Mouse (Mus musculus) adrenal gland, adult 8-10 months (tissue): ENCODE results near the gene Thumpd2. TPM values are rescaled to one million over a fixed set of nuclear protein-coding genes. Genes with fewer than 3 reads are reported as not detected.

Source experiments
- DNase-seq: peaks from one replicate; pipeline ENCODE4 v3.0.0; 2022
- total RNA-seq, 4 experiments: library from RNA; stranded (reverse); gene quantifications; 2 replicates each; pipeline ENCODE4 v1.2.4; 2022

The Thumpd2 gene
- total RNA-seq, result 10 to 100 TPM in 1 of 4 experiments, 1 to 10 TPM in 3; 6.9 to 10.7 (median 9.1) TPM

DNA sequence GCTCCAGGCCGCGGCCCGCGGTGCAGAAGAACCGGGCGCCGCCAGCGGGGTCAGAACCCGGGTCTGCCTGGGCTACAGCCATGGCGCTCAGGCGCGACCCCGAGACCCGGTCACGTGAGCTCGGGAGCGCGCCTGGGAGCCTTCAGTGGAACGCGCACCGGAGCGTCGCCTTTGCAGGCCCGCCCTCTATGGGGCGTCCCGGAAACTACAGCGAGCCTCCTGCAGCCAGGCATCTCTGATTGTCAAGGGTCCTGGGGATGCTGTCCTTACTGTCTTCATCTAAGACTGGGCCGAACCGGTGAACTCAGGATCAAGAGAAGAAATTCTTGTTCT lies at the start of gene Thumpd2:
TSS of gene Thumpd2 (minus strand) at position 104 of the 333 bp plus-strand sequence.
- DNase-seq, result peak; percentile 81

DNA sequence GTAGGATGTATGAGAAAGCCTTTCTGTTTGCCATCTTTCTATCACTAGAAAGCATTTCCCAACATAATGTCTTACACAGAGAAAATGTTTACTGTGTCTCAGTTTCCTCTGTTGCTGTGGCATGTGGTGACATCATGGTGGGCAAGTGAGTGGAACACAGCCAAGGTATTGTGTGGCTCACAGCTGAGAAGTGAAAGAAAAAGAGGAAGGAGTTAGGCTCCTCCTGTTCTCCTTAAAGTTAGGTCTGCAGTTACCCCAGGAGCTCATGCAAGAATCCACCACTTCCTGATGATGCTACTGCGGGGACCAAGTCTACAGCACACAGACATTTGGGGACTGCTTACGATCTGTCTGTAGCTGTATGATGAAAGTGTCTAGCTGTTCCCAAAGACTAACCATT lies 39.4 kb upstream of the Thumpd2 start:
- DNase-seq, result no peak

DNA sequence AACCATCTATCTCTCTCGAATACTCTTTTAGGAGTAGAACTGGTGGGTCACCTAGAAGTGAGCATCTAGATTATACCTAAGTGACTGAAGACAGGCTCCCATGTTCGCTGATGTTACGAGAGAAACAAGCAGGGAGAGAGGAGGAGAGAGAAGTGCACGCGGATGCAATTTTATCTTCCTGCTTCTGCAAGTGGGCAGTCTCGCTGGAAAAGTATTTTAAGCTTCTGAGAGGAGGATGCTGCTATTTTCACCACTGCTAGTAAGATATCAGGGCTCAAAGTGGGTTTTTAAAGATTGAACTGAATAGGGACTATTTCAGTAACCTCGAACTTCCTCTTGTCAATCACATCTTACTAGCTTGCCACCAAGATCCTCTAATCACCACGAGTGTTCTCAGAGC lies 38.0 kb upstream of the Thumpd2 start:
- DNase-seq, result no peak

DNA sequence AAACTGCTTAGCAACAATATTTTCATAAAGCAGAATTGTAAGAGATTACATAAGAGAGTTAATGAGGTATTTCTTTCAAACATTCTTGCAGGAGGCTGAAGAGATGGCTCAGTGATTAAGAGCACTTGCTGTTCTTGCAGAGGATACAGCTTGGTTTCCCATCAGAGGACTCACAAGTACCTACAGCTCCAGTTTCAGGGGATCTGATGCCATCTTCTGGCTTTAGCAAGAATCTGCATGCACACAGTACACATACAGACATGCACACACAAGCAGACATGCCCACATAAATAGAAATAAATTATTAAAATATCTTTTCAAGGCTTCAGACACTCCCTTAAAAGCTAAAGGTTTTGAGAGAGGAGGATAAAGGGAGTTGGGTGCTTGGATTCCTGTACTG lies 33.6 kb upstream of the Thumpd2 start:
- DNase-seq, result no peak

DNA sequence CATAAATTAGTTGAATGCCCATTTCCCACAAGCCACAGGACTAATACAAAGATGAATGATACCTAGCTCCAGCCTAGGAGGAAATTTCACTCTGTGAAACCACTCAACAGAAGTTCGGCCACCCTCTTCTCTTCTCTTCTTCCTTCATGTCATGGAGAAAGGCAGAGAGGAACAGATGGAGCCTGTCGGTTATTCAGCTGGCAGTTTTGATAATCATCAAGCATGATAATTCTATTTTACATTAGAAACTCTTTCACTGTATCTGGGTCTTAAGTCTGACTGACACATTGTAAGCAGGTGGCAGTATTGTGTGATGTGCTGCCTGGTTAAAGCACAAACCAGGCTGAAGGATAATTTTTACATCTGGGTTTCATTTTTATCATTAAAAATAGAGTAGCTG lies 31.6 kb upstream of the Thumpd2 start:
- DNase-seq, result no peak

DNA sequence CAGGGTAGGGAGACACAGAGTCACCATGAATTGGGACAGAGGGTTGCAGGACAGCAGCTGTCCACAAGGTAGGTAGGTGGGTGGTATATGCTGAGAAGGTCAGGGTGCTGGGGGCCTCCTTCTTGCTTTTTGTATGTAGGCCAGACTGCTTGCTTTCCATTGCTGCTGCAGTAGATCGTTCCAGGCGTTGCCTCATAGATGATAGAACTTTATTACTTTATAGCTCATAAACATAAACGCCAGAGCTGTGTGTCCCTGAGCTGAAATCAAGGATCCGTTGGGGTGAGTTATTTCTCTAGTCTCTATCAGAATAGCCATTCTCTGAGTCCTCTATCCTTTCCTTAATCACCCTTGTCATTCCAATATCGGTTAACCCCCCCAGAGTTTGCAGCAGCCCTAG lies 27.9 kb upstream of the Thumpd2 start:
- DNase-seq, result no peak

DNA sequence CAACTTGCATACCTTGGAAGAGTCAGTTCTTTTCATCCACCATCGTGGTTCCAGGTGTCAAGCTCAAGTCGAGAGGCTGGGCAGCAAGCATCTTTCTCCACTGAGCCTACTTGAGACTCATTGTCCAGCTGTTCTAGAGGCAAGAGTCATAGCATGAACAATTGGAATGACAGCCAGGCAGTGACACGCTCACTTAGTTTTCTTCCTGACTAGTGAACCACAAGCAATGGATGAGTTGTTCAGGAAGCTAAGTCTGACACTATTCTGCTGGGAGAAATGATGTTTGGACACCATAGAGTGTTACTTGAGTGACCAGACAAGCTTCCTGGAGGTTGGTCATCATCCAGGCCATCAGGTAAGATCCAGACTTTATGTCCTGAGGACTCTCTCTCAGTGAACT lies 24.0 kb upstream of the Thumpd2 start:
- no peak for DNase-seq

DNA sequence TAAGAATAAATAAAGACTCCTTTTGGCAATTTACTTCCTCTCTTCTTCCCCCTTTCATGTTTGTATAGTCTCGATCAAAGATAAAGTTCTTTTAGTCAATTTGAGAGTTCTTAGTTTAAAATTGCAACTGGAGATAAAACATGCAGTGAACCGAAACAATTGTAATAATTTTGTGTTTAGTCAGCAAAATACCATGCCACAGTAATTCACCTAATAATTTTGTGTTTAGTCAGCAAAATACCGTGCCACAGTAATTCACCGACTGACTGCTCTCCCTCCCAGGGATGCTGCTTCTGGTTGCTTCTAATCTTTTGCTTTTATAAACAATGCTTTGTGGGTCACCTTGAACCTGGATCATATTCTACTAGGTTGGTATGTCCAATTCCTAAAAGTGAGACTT lies 22.9 kb upstream of the Thumpd2 start:
- DNase-seq, result no peak

DNA sequence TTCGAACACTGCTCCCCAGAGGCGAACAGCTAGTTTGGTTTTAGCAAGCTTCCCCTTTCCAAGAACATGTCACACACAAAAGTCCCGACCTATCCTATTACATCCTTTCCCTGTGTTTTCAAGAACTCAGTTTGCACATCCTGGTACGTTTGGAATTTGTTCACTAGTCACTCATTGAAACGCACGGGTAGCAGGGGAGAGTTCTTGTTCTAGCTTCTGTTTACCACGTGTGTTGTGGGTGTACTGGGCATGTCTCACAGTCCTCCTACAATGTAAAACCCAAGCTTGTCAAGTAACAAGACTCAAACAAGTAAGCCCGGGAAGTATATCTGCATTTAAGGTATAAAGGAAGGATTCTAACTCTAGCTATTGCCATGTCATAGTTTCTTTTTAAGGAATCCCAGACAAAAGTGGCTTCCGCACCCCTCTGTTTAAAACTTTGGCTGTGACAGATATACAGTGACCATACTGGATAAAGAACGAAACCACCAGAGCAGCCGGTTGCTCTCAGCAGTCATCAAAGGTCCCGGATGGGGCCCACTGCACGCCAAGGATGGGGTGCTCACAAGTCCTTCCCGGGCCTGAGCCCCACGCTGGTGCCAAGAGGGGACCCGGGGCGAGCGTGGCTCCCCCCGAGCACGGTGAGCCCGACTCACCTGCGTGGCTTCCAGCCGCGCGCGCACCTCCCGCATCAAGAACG lies 453 bp downstream of the Thumpd2 start:
- DNase-seq, result no peak

DNA sequence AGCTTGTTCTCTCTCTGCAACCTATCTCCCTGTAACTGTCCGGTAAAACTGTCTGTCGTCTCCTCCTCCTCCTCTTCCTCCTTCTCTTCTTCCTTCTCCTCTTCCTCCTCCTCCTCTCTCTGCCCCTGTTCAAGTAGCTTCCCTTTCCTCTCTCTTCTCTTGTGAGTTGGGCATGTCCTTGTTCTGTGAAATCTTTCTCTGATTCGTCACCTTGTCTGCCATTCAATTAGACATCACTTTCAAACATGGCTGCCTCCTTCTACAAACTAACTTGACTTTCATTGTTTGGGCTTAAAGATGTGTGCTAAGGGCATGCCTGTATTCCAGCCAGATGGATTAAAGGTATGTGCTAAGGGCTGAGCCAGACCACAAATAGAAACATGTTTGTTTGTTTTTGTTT lies 1.5 kb downstream of the Thumpd2 start:
- no peak for DNase-seq

DNA sequence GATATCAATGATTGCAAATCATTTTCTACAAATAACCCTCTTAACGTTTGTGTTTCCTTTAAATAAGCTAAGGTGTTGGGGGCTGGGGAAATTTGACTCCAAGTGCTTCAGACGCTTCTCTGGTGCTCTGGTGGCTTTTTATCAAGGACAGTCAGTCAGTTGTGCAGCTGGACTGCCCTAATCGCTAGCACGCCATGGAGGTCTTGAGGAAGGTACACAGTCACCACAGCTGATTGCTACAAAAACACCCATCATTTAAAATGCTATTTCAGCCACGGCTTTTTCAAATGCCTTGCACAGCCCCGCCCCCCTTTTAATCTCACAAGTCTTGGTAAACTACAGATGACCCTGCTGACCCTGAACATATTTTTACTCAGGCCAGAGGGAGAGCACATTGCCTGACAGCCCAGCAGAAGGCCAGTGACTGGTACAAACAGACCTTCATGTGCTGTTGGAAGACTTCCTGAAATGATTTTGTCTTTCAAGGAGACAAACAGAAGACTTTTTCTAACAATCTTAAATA lies 2.5 kb downstream of the Thumpd2 start:
- DNase-seq, result no peak

DNA sequence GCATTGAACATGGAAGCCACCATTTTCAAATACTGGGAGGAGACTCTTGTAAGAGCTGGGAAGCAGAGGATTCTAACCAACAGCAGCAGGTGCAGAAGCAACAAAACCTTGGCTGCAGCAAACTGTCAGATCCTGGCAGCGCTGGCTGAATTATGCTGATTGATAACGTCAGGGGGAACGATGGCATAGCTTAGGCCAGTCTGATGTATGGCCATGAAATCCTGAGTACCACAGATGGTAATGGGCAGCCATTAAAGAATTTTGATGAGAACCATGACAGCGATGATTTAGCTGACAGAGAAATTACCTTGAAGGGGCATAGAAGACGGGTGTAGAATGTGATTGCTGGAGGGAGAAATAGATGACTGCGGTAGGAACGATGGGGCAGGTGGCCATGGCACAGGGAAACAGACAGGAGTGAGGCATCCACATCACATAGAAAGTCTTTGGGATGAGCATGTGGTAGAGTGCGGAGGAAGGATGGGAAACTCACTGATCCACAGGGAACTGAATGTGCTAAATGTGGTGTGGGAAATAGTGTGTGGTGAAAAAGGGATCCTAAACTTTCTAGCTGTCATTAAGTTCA lies 8.0 kb downstream of the Thumpd2 start:
- no peak for DNase-seq

DNA sequence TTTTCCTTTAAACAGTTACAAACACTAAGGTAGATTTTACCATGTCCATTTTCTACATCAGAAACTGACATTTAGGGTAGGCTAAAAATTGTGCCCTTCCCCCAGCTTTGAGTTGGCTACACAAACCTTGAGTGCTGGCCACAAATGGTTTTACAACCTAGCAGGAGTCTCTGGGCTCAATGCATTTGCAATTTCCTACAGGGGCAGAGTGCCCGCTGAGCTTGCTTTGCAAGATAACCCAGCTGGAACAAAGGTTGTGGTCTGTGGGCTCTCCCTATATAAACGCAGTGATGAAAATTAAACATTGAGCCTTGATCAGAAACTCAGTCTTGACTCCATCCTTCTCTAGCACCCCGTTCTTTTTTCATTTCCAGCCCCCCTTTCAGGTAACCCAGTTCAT lies 8.8 kb downstream of the Thumpd2 start:
- DNase-seq, result no peak

DNA sequence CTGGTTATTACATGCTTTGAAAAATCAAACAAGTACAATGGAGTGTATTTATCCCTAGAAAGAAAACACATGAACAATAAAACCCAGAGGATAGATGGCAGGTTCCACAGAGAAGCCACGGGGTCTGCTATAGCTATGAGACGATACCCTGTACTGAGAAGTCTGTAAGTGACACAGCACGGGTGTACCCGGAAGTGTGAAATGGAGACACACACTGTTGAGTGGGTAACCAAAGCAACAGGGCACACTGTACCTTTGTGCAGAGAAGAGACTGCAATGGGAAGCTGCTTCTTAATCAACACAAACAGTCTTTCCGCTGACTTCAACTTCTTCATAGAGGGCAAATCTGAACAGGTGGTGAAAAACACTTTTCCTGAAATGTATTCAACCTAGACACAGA lies 9.4 kb downstream of the Thumpd2 start:
- DNase-seq, result no peak

DNA sequence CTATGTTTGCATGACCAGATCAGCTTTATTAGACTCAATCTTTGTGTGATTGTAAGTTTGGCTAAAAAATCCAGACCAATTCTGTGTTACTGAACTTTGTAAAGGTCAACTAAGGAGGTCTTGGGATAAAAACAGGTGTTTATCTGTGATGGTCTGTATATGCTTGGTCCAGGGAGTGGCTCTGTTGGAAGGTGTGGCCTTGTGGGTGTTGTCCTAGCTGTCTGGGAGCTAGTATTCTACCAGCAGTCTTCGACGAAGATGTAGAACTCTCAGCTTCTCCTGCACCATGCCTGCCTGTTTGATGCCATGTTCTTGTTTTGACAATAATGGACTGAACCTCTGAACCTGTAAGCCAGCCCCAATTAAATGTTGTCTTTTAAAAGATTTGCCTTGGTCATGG lies 11.6 kb downstream of the Thumpd2 start:
- no peak for DNase-seq

DNA sequence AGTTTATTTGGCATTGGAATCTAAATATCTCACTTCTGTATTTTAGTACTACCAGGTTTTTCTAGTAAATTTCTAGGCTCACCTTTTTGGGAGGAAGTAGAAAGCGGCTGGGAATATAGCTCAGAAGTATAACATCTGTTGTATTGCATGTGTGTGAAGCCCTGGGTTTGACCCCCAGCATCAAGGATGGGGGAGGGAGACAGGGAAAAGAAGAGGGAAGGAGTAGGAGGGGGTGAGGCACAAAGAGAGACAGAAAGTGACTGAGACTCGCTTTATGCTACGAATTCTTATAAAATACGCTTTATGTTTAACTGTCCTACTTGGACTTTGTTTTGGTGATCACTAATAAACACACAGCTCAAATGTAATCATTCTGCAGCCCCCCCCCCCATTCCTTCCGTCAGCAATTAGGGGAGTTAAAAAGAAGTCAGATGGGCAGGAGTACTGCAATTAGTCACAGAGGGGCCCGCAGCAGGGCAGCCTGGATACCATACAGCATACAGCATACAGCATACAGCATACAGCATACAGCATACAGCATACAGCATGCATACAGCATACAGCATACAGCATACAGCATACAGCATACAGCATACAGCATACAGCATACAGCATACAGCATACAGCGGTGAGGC lies 16.8 kb downstream of the Thumpd2 start:
- no peak for DNase-seq

DNA sequence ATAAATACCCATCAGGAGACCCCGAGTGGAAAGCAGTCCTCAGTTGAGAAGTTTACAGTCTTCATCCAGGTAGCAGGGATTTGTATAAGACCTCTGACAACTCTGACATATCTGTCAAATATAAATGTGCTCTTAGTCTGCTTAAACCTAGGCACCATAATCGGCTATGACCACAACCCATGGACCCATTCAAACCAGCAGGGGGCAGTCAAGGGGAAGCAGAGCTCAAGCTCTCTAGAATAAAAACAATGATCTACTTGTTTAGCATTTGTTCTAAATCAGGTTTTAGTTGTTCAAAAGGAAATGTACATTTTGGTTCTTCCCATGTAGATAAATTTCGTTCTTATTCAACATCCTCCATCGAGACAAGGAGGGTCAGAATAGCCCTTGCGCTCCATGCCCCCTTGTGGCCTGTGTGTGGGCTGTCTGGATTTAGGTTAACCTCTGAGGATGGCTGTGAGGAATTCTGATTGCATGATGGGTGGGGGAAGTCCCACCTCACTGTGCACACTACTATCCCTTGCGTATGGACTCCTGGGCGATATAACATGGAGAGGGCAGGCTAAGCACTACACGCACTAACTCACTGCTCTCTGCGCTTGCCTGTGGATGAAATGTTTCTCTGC lies 19.2 kb downstream of the Thumpd2 start:
- DNase-seq, result no peak

DNA sequence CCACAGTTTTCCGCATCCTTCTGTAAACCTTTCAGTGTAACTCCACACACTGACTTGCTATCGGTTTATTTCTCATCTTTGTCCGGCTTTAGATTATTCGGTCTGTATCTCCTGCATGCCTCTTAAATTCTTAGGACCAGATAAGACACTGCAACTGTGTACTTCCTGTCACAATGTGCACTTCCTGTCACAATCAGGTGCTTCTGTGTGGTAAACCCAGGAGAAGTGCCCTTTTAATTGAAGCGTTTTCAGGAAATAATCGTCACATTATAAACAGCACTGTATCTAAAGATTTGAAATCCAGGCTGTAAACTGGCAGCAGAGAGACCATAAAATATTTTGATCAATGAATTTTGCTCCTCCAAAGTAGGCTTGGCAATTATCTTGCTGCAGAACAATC lies 19.8 kb downstream of the Thumpd2 start:
- no peak for DNase-seq

DNA sequence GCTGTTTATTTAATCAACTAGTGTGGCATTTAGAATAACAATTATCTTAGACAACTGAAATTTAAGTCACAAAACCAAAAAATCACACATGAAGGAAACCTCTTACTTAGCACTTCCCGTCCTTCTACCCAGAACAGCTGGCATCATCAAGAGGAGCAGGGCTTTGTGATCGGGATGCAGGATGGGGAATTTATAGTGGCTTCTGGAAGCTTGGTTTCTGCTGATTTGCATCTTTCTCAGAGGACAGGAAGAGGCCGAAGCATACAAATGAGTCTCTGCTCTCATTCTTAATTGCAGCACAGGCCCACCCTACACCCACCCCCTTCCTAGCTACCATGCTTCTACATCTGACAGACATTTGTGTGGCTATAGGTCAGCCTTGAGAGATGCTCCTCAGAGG lies 20.5 kb downstream of the Thumpd2 start:
- DNase-seq, result no peak

DNA sequence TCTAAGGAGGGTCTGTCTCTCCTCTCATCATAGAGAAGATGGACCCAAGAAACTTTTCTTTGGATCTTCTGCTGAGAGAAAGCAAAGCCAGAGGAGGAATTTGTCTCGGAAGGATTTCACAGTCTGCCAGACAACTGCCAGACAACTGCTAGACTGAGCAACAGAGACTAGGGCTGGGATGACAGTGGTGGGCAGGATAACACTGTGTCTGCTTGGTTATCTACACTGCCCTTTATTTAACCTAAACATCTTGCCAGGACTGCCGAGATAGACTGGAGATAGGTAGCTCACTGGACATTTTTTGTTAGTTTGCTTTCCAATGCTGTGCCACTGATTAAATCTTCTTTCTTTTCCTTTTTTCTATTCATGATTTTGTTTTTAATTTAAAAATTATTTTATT lies 23.2 kb downstream of the Thumpd2 start:
- no peak for DNase-seq

DNA sequence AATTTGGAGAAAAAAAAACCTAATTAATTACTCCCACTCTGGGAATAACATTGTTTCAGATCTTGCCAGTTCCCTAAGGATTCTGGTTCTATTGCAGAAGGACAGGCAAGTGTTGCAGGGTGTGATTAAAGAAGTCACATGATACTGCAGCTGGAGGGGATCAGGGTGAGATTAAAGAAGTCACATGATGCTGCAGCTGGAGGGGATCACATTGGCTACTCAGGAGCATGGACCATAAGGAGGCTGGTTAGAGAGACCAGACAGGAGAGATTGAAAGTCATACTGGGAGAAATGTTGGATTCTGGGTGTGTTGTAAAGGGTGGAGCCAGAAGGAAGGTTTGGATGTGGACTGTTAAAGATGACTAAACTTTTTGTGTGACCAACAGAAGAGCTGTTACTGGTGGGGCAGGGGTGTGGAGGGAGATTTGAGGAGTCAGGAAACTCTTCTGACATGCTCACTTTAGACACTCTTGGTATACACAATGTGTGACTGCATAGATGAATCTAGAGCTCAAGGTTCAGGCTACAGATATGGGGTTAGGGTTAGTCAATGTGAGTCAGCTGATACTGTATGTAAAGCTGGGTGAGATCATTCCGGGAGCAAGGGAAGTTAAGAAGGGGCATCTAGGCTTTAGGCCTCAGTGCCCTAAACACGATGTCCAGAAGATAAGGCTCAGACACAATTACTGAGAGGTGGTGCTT lies 26.0 kb downstream of the Thumpd2 start:
- DNase-seq, result no peak

DNA sequence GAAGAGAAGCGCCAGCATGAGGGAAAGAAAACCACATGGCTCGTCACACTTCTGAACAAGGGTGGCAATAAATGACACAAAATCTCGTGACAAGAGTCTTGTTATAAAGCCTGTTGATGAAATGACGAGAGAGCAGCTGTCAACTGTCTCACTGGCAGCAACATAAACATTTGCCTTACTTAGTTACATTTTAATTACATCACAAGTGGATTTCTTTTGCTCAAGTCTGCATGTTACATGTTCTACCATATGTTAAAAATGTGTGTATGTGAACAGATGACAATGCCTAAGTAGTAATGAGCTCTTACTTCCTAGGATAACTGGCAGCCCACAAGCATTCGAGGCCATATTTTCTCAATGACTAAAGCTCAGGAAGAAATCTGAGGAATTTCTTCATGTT lies 29.5 kb downstream of the Thumpd2 start:
- no peak for DNase-seq

DNA sequence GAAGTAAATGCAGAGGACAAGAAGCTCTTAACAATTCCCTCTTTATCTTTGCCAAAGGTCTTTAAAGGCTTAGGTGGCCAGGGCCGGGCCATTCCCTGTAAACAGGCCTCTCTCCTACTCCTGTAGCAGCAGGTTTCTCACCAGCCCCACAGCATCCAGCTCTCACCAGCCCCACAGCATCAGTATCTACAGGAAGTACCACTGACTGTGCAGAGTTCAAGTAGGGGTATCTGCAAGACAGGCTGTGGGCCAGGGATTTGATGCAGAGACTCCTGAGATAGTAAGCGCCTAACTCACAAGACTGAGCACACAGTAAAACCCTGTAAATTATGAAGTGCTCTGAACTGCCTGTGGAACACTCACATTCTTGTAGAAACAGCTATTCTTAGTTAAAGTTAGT lies 31.9 kb downstream of the Thumpd2 start:
- DNase-seq, result no peak
